Mouse (Mus musculus): ENCODE measurements around the gene Tacr2.

Tacr2 gene

DNA sequence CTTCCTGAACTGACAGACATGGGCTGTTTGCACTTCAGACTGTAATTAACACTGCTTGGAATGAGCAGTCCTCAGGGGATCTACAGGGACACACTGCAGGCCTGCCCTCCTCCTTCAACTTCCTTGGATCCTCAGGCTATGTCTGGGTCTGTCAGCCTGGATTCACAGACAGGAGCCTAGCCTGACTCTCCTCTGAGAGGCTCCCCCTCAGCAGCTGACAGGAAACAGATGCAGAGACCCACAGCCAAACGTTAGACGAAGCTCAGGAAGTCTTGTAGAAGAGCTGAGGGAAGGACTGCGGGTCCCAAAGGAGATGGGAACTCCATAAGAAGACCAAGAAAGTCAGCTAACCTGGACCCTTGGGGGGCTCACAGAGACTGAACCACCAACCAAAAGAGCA, 54.2 kb downstream of the Tacr2 start:
- no peak for DNase-seq

DNA sequence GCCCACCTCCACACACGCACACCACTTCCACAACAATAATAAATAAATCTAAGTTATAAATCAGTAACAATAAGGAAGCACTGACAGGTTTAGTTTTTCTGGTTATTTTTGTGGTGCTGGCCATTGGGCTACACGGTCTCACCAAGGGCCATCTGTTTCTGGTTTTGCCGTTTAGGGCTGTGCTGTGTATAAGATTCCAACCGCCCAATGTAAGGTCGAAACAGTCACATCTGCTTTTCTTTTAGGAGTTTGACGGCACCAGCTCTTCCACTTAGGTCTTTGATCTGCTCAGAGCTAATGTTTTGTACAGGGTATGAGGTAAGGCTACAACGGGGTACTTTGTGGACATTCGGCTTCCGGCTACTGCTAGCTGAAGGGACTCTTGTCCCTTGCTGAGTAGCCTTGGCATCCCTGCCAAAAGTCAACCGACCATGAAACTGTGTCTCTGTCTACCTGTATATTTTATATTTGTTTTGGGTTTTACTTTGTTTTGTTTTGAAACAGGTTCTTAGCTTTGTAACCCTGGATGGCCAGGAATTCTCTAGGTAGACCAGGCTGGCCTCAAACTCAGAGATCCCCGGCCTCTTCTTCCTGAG, 56.8 kb downstream of the Tacr2 start:
- no peak for DNase-seq

DNA sequence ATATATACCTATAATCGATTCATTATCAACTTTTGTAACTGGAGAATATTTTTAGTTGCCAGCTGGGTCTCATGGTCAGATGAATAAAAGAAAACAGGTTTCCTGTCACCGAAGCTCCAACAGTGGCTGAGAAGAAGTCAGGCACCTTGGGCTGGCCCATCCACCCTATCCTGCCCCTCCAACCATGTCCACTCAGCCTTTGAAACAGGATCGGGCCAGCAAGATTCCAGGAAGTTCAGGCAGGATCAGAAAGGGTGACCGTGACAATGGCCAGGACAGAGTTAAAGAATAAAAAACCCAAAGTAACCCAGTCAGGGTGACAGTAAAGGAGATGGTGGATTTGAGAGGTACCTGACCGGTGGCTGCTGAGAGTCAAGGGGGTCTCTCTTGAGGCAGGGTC, 57.4 kb downstream of the Tacr2 start:
- no peak for DNase-seq

DNA sequence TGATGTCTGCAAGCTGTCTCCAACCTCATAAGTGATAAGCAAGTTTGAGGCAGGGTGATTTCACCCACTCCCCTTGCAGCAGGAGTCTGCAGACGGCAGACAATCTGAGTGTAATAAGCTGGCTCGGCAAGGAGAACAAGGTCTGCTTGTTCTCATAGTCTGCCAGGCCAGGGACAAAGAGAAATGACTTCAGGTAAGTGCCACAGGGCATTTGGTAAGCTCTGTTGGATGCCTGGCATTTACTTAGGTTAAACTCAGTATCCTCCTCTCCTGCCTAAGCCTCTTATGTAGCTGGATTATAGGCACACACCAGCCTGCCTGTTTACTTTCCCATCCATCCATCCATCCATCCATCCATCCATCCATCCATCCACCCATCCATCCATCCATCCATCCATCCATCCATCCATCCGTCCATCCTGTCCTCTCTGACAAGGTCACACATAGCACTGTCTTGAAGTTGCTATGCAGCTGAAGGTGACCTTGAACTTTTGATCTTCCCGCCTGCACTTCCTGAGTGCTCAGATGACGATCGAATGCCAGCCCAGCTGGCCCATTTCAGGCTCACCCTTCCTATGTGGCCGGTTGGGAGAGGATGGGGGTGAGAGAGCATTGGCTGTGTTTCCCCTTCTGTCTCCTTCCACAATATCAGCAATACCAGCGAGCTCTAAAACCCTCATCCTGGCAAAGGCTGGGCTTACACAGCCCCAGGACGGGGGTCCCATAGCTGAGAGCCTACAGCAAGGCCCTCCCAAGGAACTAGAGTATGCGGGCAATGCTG, 58.2 kb downstream of the Tacr2 start:
- no peak for DNase-seq

DNA sequence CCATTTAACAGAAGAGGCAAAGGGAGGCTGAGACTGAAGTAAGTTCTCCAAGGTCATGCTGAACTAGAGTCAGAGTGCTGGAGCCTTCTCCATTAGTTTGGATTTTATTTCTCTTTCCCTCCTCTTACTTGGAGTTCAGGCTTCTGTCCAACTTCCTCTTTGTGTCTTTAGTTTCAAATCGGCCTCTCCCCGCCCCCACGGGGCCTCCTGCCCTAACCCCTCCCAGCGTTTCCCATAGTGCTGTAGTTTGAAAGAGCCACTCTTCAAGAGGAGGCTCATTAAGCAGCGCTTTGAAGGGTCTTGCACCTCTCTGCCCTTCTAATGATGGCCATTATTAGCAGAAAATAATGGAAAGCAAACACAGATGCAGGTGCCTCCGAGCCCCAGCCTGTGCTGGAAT, 59.2 kb downstream of the Tacr2 start:
- DNase-seq = peak; percentile 21 to 23

DNA sequence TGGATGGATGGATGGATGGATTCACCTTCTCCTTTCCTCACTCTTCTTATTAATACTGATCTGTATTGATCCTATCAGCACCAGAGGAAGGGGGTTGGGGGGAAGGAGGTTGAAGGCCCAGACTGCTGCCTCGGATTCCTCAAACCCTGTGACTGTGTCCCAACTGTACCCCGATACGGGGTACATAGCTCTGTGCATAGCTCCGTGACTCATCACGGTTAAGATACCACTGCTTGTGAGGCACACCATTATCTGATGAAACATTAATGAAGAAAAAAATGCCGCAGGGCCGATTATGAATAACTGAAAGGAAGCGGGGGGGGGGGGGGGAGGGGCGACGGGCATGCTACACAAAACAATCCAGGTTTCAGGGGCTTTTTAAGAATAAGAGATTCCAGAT, 60.9 kb downstream of the Tacr2 start:
- DNase-seq = no peak

DNA sequence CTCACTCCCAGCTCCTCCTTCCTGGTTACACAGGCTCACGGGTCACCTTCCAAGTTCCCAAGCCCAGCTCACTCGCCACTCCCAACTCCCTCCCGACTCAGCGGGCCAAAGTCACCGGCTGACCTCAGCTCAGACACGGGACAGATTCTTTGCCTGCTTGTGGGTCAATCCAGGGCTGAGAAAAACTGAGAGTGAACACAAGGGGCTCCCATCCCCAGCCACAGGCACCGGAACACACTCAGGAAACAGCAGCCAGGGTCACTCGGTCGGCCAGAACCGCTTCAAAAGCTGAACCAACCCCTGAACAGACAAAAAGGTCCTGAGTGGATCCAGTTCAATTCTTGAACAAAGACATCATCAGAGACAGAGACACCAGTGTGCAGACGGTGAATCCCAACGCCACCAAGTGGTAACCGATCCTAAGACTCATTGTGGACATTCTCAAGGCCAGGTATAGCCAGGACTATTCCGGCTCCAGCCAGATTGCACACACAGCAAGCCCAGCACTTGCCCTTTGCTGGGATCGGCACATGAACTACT, 61.7 kb downstream of the Tacr2 start:
- no peak for DNase-seq
